Mouse (Mus musculus) spleen, adult 18-20 months (tissue): ENCODE results near the gene Sat2.

Source experiments
- DNase-seq, 2 experiments: peaks; one replicate each; pipeline ENCODE4 v3.0.0; 2022; ENCODE audit warnings: mixed read lengths in 2 of 2

Gene Sat2

GRCm38 (mm10) chr11:69672211-69672706 is 50.4 kb downstream of the Sat2 start, which contains the start of gene Eif4a1:
Eif4a1 (minus strand) TSS chr11:69672423.
- DNase-seq = peak; percentile 99
